Mouse (Mus musculus) large intestine, adult 2 months (tissue): ENCODE data around the gene Sorcs1. TPM values are rescaled to one million over a fixed set of nuclear protein-coding genes. Genes with fewer than 3 reads are reported as not detected.

Experiments used
- DNase-seq: peaks from one replicate; pipeline ENCODE4 v3.0.0-alpha.2; 2012; ENCODE audit warnings: low read depth, low spot score
- WGBS: fragments of 180-500 bp; shearing (Covaris S2); methylation state at CpG from one replicate; pipeline ENCODE4 v1.1.7; 2018; 5-methylcytosine and 5-hydroxymethylcytosine counted together
- polyA plus RNA-seq: library from polyadenylated mRNA; depleted of rRNA; stranded (reverse); fragments of >200 nt; gene quantifications from 2 replicates; pipeline ENCODE4 v1.2.3, GENCODE M21; 2012

Sorcs1 gene
- polyA plus RNA-seq, 1 experiment, result 0.12 TPM

DNA sequence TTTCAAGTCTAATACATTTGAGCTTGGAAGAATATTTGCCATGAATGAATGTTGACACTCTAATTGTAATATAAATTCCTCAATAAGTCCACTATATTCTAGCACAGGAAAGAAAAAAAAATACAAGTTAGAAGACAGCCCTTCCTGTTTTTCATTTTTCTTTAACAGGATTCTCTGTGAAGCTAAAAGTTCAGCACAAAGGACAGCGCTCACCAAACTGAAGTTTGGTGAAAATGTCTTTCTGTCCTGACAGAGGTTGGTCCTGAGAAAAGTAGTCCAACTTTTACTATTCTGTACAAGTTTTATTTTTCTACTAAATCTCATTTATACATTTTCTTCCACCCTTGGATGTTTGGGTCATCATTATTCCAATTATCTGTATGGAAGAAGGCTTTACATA is 543.8 kb downstream of the Sorcs1 start:
- WGBS, result 61% methylated on average over 1 of the region's 1 CpGs

DNA sequence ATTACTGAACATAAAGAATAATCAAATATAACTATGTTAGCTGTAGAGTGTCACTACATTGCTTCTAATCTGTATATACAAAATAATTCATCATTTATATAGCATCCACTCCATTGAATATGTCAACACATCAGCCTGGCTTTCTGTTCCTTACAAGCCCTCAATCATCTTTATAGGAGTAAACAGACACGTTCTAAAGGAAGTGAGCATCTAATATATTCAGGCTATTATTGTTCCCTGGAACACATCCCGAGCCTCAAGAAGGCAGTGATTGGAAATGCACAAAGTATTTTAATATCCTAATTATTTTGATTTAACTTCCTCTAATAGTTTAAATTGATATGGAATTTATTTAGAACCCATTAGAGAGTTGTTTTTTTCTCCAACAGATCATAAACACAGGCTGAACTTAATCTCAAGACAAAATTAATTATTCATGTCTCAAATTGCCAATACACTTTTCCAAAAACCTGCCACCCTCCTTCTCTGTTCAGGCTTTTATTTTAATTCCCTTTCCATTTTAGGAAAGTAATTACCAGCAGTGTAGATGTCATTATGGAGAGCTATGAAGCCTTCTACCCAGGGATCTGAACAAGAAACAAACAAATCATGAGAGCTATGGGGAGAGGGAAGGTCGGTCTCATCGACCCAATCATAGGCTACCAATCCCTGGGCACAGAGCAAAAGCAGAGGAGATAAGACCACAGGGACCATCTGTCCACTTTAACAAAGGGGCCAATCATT is 572.4 kb downstream of the Sorcs1 start:
- WGBS, result 64% methylated on average over 4 of the region's 4 CpGs

More for the DNA sequence above, 543.8 kb downstream of the Sorcs1 start:
- DNase-seq, result no peak

More for the DNA sequence above, 572.4 kb downstream of the Sorcs1 start:
- no peak for DNase-seq
